Mouse (Mus musculus) spleen, adult 2 months (tissue): ENCODE data around the gene Rtf1.
A peak's percentile ranks its signal among the peaks of the same experiment; 100 is the strongest.

Experiments used
- CTCF ChIP-seq: fragments of 200-500 bp; IDR thresholded peaks from 2 replicates; pipeline ENCODE4 v1.5.1; 2011; ENCODE audit warnings: mild to moderate bottlenecking, inconsistent platforms; ENCODE audit not compliant: insufficient read depth, insufficient read length, insufficient replicate concordance; ENCODE audit errors: extremely low read depth
- POLR2A ChIP-seq: fragments of 200-500 bp; IDR thresholded peaks from 2 replicates; pipeline ENCODE4 v1.6.1; 2011; ENCODE audit warnings: low read depth, low read length, inconsistent platforms

GRCm38 (mm10) chr2:119669010-119669409, 5.9 kb upstream of the Rtf1 start:
- no peak for TF ChIP-seq POLR2A
- peak; percentile 39; the same call in 1 of the 2 replicates for TF ChIP-seq CTCF
